Mouse (Mus musculus): ENCODE data around the gene Gm49396.
A peak's percentile ranks its signal among the peaks of the same experiment; 100 is the strongest.

DNA sequence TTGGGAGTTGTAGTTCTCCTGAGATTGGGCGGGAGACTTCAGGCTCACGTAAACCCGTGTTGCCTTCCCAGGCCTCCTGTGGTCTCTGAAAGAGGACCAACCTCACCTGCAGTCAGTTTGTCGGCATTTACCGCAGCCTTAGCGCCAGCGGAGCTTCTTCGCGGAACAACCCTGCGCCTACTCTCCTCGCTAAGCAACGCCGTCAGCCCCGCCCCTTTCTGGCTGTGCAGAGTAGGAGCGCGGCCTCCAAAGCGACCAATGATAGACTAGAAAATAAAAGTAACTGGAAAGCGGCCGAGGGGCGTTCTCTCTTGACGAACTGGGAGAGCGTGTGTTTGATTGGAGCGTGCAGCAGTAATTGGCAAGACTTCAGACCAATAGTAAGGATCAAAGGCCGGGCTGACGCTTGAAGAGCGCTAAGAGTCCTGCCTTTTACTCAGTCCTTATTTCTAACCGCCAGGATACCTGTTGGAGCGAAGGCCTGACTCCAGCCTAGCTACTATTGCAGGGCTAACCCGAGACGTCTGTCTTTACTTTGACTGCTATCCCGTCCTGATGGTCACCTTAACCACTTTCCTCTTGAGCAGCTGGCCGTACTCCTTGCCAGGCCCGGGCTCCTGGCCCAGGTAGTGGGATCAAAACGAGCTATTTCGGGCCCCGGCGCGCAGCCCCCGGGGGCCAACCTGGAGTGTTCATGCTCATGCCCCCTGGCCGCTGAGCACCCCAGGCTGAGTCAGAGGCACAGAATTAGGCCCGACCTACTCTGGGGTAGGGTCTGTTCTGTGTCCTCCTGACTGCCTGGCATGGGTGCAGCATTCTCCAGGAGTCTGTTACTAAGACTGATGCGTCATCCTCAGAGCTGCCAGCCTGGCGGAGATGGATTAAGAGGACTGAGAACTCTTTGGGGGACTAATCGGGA lies 10.8 kb upstream of the Gm49396 start, which contains the start of the genes Hspb6 and Proser3:
- TF ChIP-seq CTCF (IDR thresholded peaks at IDR 0.05; ENCODE audit: low read depth) = peak; percentile 24
- TF ChIP-seq EP300 (IDR thresholded peaks at IDR 0.05; ENCODE audit: low read depth) = no peak
